Mouse (Mus musculus) kidney, adult 2 months (tissue): Measurements from ENCODE around the gene Atad5. TPM values are rescaled to one million over a fixed set of nuclear protein-coding genes. Genes with fewer than 3 reads are reported as not detected.

Source experiments
- DNase-seq: peaks from one replicate; pipeline ENCODE4 v3.0.0; 2021
- H3K27ac ChIP-seq: fragments of 200-500 bp; 2 replicates; pipeline ENCODE4 v1.5.1; 2012; ENCODE audit warnings: low read depth, low read length, control low read depth, inconsistent platforms; ENCODE audit not compliant: insufficient read depth
- H3K27me3 ChIP-seq: fragments of 200-500 bp; replicated peaks from 2 replicates; pipeline ENCODE4 v1.6.1; 2012; ENCODE audit warnings: mild to moderate bottlenecking, moderate library complexity, low read length, inconsistent platforms; ENCODE audit not compliant: control insufficient read depth, insufficient read depth
- H3K36me3 ChIP-seq: fragments of 200-500 bp; 2 replicates; pipeline ENCODE4 v1.6.1; 2012; ENCODE audit warnings: mild to moderate bottlenecking, moderate library complexity, low read length, inconsistent platforms; ENCODE audit not compliant: control insufficient read depth, insufficient read depth
- H3K4me1 ChIP-seq: fragments of 200-500 bp; 2 replicates; pipeline ENCODE4 v1.6.1; 2011; ENCODE audit warnings: low read length; ENCODE audit not compliant: control insufficient read depth, insufficient read depth
- H3K4me3 ChIP-seq: fragments of 200-500 bp; 2 replicates; pipeline ENCODE4 v1.5.1; 2011; ENCODE audit warnings: mild to moderate bottlenecking, low read depth, low read length, control low read depth; ENCODE audit not compliant: insufficient read depth
- CTCF ChIP-seq: fragments of 200-500 bp; conservative IDR thresholded peaks from 2 replicates; pipeline ENCODE4 v1.5.1; 2011; ENCODE audit warnings: low read depth, mild to moderate bottlenecking, control low read depth, low read length, moderate library complexity, mixed read lengths; ENCODE audit not compliant: insufficient read depth, insufficient read length
- POLR2A ChIP-seq: fragments of 200-500 bp; IDR thresholded peaks from one replicate; pipeline ENCODE4 v1.6.1; 2011; ENCODE audit warnings: low read depth, low read length, control low read depth
- WGBS: fragments of 180-500 bp; shearing (Covaris S2); methylation state at CpG from one replicate; pipeline ENCODE4 v1.1.7; 2018; 5-methylcytosine and 5-hydroxymethylcytosine counted together
- polyA plus RNA-seq: library from polyadenylated mRNA; depleted of rRNA; stranded (reverse); fragments of >200 nt; gene quantifications from 2 replicates; pipeline ENCODE4 v1.2.3, GENCODE M21; 2012

The Atad5 gene
- polyA plus RNA-seq, 1 experiment: 0.25 TPM

DNA sequence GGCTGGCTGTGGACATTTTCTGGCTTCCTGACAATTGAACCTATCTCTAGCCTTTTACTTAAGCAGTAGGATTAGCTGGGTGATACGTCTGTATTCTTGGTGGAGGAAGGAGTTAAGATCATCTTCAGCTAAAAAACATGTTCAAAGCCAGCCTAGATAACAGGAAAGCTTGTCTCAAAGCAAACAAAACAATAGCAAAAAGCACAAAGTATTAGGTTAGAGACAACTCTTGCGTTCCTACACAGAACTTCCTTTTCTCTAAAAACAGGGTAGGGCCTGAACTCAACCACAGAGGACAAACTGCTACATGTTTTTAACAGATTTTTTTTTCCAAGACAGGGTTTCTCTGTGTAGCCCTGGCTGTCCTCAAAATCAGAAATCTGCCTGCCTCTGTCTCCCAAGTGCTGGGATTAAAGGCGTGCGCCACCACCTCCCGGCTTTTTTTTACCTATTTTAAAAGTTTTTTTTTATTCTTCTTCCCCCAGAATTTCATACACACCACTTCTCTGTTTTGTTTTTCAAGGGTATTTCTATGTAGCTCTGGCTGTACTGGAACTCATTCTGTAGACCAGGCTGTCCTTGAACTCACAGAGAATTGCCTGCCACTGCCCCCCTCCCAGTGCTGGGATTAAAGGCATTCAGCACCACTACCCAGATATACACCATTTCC, 13.5 kb upstream of the Atad5 start:
- no peaks in the 10 kb centered on the region for H3K27me3 ChIP-seq
- H3K4me3 ChIP-seq: no peak overlapping the region
- TF ChIP-seq POLR2A: no peak
- TF ChIP-seq CTCF: no peak
- no peaks in the 10 kb centered on the region for H3K36me3 ChIP-seq
- DNase-seq: no peak
- 86% methylated on average over 5 of the region's 5 CpGs for WGBS
- no peak overlapping the region for H3K27ac ChIP-seq
- H3K4me1 ChIP-seq: no peaks in the 10 kb centered on the region

DNA sequence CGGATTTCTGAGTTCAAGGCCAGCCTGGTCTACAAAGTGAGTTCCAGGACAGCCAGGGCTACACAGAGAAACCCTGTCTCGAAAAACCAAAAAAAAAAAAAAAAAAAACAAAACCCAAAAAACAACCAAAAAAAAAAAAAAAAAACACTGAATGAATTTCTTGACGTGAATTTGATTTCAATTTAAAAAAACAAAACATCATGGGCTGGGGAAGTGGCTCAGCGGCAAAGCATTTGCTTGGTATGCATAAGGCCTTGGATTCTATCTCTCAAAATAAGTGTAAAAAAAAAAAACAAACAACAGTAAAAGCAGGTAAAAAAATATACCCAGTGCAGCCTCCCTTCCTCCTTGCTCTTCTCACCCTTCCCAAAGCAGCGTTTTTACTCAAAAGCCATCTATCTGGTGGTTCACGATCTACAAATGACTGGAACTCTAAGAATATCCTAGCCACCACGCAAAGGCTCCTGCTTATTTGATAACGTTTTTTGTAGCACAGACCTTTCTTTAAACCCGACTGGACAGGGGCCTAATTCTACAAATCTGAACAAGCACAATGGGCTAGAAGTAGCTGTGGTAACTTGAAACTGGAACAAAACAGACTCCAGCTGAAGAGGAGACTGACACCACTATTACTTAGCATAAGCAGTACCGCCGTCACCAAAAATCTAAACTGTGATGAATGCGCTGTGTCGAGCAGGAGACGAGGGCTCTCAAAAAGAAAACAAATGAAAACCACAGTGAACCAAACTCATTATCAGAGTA, 11.2 kb upstream of the Atad5 start:
- H3K4me3 ChIP-seq: no peak overlapping the region
- no peak for TF ChIP-seq CTCF
- no peak overlapping the region for H3K27ac ChIP-seq
- DNase-seq: no peak
- WGBS: 74% methylated on average over 14 of the region's 14 CpGs
- H3K4me1 ChIP-seq: no peaks in the 10 kb centered on the region; the same call in 1 of the 2 replicates
- H3K36me3 ChIP-seq: no peaks in the 10 kb centered on the region
- H3K27me3 ChIP-seq: no peaks in the 10 kb centered on the region

DNA sequence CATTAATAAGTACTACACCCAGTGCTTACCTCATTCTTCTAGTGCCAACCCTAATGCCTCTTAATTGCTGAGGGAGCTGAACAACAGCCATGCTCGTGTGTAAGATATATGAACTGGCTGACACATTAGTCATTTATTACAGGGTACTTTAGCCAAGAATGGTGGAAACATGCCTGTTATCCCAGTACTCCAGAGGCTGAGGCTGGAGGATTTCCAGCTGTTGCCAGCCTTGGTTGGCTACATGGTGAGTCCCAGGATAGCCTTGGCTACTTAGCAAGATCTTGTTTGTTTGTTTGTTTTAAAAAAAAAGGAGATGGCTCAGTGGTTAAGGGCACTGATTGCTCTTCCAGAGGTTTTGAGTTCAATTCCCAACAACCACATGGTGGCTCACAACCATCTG, 10.4 kb upstream of the Atad5 start:
- H3K36me3 ChIP-seq: no peaks in the 10 kb centered on the region
- no peak overlapping the region for H3K4me3 ChIP-seq
- no peaks in the 10 kb centered on the region; the same call in 1 of the 2 replicates for H3K4me1 ChIP-seq
- no peaks in the 10 kb centered on the region for H3K27me3 ChIP-seq
- H3K27ac ChIP-seq: no peak overlapping the region
- no peak for TF ChIP-seq CTCF
- TF ChIP-seq POLR2A: no peak
- DNase-seq: no peak
- 33% methylated on average over 1 of the region's 1 CpGs for whole genome bisulfite sequencing

DNA sequence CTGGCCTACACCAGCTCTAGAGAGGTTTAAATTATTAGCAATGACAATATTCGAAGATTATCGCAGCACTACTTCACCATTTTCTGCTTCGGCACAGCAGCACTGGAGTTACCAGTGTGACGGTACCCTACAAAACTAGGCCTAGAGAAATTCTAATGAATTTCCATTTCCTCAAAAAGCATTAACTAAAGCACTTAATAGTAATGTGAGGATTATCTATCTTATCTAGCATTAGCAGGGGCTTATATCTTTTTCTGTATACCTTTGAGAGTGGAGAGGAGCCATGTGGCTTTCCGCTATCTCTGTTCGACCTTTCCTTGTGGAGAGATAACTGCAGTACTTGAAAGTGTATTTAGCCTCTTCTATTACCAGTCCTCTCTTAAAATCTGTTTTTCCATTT, 9.4 kb upstream of the Atad5 start:
- 74% methylated on average over 6 of the region's 6 CpGs for WGBS
- no peaks in the 10 kb centered on the region for H3K27me3 ChIP-seq
- peak overlapping the region; percentile 84; the same call in 1 of the 2 replicates for H3K4me3 ChIP-seq
- TF ChIP-seq POLR2A: no peak
- TF ChIP-seq CTCF: no peak
- H3K36me3 ChIP-seq: no peaks in the 10 kb centered on the region
- DNase-seq: no peak
- no peaks in the 10 kb centered on the region; the same call in 1 of the 2 replicates for H3K4me1 ChIP-seq
- H3K27ac ChIP-seq: no peak overlapping the region

DNA sequence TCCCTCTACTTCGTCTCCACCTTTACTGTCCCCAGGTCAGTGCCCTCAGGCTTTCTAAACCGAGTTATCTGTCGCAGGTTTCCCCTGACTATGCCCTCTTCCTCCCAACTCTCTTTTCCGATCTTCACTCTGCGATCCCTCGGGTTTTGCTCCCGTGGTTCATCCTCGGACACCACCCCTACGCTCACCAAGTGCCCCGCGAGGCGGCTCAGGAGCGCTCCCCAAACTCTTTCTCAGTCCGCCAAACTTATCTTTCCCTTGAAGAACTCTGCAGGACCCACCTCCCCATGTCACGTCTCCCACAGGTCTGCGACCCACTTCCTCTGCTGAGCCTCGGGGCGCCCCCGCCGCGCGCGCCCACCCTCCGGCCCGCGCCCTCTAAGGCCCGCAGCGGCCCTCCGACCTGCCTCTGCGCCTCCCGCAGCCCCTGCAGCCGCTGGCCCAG, 8.8 kb upstream of the Atad5 start:
- no peaks in the 10 kb centered on the region for H3K27me3 ChIP-seq
- H3K27ac ChIP-seq: peak overlapping the region; percentile 71
- TF ChIP-seq POLR2A (no peak), CTCF (no peak)
- no peaks in the 10 kb centered on the region for H3K36me3 ChIP-seq
- H3K4me1 ChIP-seq: no peaks in the 10 kb centered on the region; the same call in 1 of the 2 replicates
- under 1% methylated on average over 32 of the region's 32 CpGs for WGBS
- H3K4me3 ChIP-seq: peak overlapping the region; percentile 84
- DNase-seq: peak; percentile 19

DNA sequence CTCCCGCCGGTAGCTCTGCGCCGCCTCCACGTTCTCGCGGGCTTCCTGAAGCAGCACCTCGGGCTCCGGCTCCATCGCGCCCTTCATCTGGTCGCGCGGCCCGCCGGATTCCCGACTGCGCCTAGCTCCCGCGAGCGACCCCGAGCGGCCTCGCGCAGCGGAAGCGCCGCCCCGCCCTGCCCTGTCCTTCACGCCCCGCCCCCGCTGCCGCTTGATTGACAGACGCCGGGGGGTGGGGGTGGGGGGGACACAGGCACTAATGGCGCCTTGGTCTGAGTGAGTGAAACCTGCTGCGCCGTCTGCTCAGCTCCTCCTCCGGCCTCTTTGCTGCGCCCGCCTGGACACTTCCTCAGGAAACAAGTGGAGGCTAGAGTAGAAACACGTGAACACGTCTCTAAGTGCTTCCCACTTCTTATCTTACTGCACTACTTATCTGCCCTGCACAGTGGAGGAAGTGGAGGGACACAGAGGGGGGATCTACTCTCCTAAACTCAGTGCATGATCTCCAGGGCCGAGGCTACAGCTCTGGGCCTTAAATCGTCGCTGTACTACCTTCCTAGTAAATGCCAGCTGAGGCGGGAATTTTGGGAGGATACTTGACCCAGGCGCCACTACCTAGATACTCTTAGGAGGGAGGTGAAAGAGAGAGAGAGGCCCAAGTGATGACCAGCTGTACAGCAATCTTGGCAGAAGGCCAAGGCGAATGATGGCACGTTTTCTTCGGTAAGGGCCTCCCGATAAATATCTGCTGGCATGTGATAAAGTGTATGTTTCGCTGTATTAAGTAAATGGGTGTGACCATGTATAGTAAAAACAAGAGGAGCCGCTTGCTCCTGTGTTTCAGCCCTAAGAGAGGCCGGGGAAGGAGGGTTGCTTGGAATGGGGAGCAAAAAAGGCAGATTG, 8.1 kb upstream of the Atad5 start, which contains the start of gene Crlf3:
Gene Crlf3 (minus strand): TSS at position 166 of the 903 bp plus-strand sequence.
- H3K4me1 ChIP-seq: no peaks in the 10 kb centered on the region; the same call in 1 of the 2 replicates
- WGBS: 5% methylated on average over 55 of the region's 55 CpGs
- H3K27ac ChIP-seq: peak within 1 kb of the TSS; percentile 71
- no peaks in the 10 kb centered on the region for H3K27me3 ChIP-seq
- peak; percentile 97 for DNase-seq
- no peaks in the 10 kb centered on the region for H3K36me3 ChIP-seq
- TF ChIP-seq CTCF (no peak), POLR2A (peak; percentile 45)
- H3K4me3 ChIP-seq: peak within 1 kb of the TSS; percentile 84
